Mouse (Mus musculus) kidney, postnatal 36 days (tissue): ENCODE results near the gene Frg2f1.

Experiments used
- DNase-seq, 2 experiments: peaks; one replicate each; pipeline ENCODE4 v3.0.0; 2021 to 2022; ENCODE audit warnings: mixed read lengths in 2 of 2

Gene Frg2f1

GRCm38 (mm10) chr4:119492291-119492932 lies 46.9 kb downstream of the Frg2f1 start, which contains the start of gene Rimkla:
Rimkla (minus strand) TSS chr4:119492628.
- DNase-seq: peak; percentile 50 to 81

- peak; percentile 16 to 61 for DNase-seq
Observed at GRCm38 (mm10) chr4:119490806-119491205, 48.5 kb downstream of the Frg2f1 start.

- no peak for DNase-seq
Observed at GRCm38 (mm10) chr4:119489666-119490065, 49.7 kb downstream of the Frg2f1 start.

- no peak for DNase-seq
Observed at GRCm38 (mm10) chr4:119484882-119485281, 54.4 kb downstream of the Frg2f1 start.

- DNase-seq: peak in 1 of 2 experiments; percentile 32
Observed at GRCm38 (mm10) chr4:119483051-119483450, 56.3 kb downstream of the Frg2f1 start.
